Mouse (Mus musculus): ENCODE data around the gene Robo1. TPM values are rescaled to one million over a fixed set of nuclear protein-coding genes. Genes with fewer than 3 reads are reported as not detected.

Robo1 gene
- polyA plus RNA-seq, 1 experiment from 2014 or later, result 6.3 TPM

GRCm38 (mm10) chr16:73072883-73073282 lies 764.8 kb downstream of the Robo1 start:
- 83% methylated on average over 6 of the region's 6 CpGs for WGBS
- no peaks in the 10 kb centered on the region for H3K4me1 ChIP-seq (replicated peaks; ENCODE audit: control insufficient read depth, insufficient read depth)
- no peak for ATAC-seq (ENCODE audit: low FRiP score, low TSS enrichment)

DNA sequence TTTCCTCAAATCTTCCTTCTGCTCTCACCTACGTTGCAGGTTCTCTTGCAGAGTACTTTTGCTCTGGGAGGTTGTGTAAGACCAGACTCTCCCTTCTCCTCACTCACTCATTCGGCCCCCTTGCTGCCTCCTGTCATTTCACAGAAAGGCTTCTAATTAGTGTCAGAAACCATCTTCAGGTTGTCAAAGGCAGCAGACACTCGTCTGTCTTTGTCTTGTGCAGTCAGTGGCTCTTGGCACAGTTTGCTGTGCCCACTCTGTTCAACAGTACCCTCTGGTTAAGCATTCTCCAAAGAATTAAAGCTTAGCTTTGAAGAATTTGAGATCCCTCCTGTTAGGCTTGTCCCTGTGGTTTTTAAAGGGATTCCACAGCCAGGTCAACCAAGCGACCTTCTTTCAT lies 774.3 kb downstream of the Robo1 start:
- H3K4me1 ChIP-seq (replicated peaks; ENCODE audit: control insufficient read depth, insufficient read depth), result no peaks in the 10 kb centered on the region
- H3K27ac ChIP-seq (replicated peaks), result no peak overlapping the region
- no peak overlapping the region for H3K9ac ChIP-seq (ENCODE audit: low read length)
- H3K4me2 ChIP-seq (replicated peaks; ENCODE audit: low read depth), result no peak overlapping the region
- no peaks in the 10 kb centered on the region for H3K9me3 ChIP-seq (ENCODE audit: control insufficient read depth, low read length)
- DNase-seq (ENCODE audit: low spot score) (no peak), ATAC-seq (ENCODE audit: low FRiP score, low TSS enrichment) (no peak)
- H3K27me3 ChIP-seq (ENCODE audit: control insufficient read depth, insufficient read depth, low read length), result no peaks in the 10 kb centered on the region
- TF ChIP-seq CTCF (IDR thresholded peaks at IDR 0.05; ENCODE audit: low read depth) (no peak), EP300 (optimal IDR thresholded peaks at IDR 0.05) (no peak)
- H3K4me3 ChIP-seq (ENCODE audit: low read depth, low read length), result no peak overlapping the region
- no peaks in the 10 kb centered on the region for H3K36me3 ChIP-seq (ENCODE audit: control insufficient read depth, insufficient read depth, low read length)
- 82% methylated on average over 4 of the region's 4 CpGs for WGBS

More at GRCm38 (mm10) chr16:73072883-73073282, 764.8 kb downstream of the Robo1 start:
- Histone ChIP-seq H3K4me3 (ENCODE audit: low read depth, low read length) (no peak overlapping the region), H3K27ac (replicated peaks) (no peak overlapping the region), H3K4me2 (replicated peaks; ENCODE audit: low read depth) (no peak overlapping the region), H3K9ac (ENCODE audit: low read length) (no peak overlapping the region), H3K36me3 (ENCODE audit: control insufficient read depth, insufficient read depth, low read length) (no peaks in the 10 kb centered on the region), H3K9me3 (ENCODE audit: control insufficient read depth, low read length) (no peaks in the 10 kb centered on the region), H3K27me3 (ENCODE audit: control insufficient read depth, insufficient read depth, low read length) (no peaks in the 10 kb centered on the region)
- no peak for TF ChIP-seq EP300 (optimal IDR thresholded peaks at IDR 0.05)
- TF ChIP-seq CTCF (IDR thresholded peaks at IDR 0.05; ENCODE audit: low read depth), result no peak
- DNase-seq (ENCODE audit: low spot score), result no peak

- TF ChIP-seq CTCF (IDR thresholded peaks at IDR 0.05; ENCODE audit: low read depth), result no peak
Observed at GRCm38 (mm10) chr16:73083077-73083476, 775.0 kb downstream of the Robo1 start.

More at GRCm38 (mm10) chr16:73083077-73083476, 775.0 kb downstream of the Robo1 start:
- H3K36me3 ChIP-seq (ENCODE audit: control insufficient read depth, insufficient read depth, low read length), result no peaks in the 10 kb centered on the region
- no peak for DNase-seq (ENCODE audit: low spot score)
- no peak overlapping the region for H3K4me3 ChIP-seq (ENCODE audit: low read depth, low read length)
- no peaks in the 10 kb centered on the region for H3K4me1 ChIP-seq (replicated peaks; ENCODE audit: control insufficient read depth, insufficient read depth)
- no peak overlapping the region for H3K4me2 ChIP-seq (replicated peaks; ENCODE audit: low read depth)
- H3K9me3 ChIP-seq (ENCODE audit: control insufficient read depth, low read length), result no peaks in the 10 kb centered on the region
- H3K27me3 ChIP-seq (ENCODE audit: control insufficient read depth, insufficient read depth, low read length), result no peaks in the 10 kb centered on the region
- H3K27ac ChIP-seq (replicated peaks), result no peak overlapping the region
- no peak for ATAC-seq (ENCODE audit: low FRiP score, low TSS enrichment)
- WGBS, result 89% methylated on average over 2 of the region's 2 CpGs
- no peak overlapping the region for H3K9ac ChIP-seq (ENCODE audit: low read length)
